Mouse (Mus musculus) kidney, embryonic 16.5 days (tissue): ENCODE data around the gene Ssbp3. TPM values are rescaled to one million over a fixed set of nuclear protein-coding genes. Genes with fewer than 3 reads are reported as not detected.

Source experiments
- ATAC-seq: fragments of 200-750 bp; cut with Nextera tagmentation; 2 replicates; pipeline ENCODE4 v1.8.0; 2017; ENCODE audit warnings: moderate TSS enrichment; ENCODE audit not compliant: low FRiP score, low TSS enrichment
- H3K27ac ChIP-seq: fragments of 300-500 bp; sonication (generic); 2 replicates; pipeline ENCODE4 v1.5.1; 2014; ENCODE audit warnings: low read length
- H3K27me3 ChIP-seq: fragments of 300-500 bp; sonication (generic); 2 replicates; pipeline ENCODE4 v1.6.1; 2014; ENCODE audit warnings: low read length, control low read depth, mixed read lengths; ENCODE audit not compliant: insufficient read depth
- H3K36me3 ChIP-seq: fragments of 300-500 bp; sonication (generic); 2 replicates; pipeline ENCODE4 v1.6.1; 2014; ENCODE audit warnings: low read length, control low read depth, mixed read lengths; ENCODE audit not compliant: insufficient read depth
- H3K4me1 ChIP-seq: fragments of 300-500 bp; sonication (generic); 2 replicates; pipeline ENCODE4 v1.6.1; 2014; ENCODE audit warnings: low read length, control low read depth, mixed read lengths; ENCODE audit not compliant: insufficient read depth
- H3K4me2 ChIP-seq: fragments of 300-500 bp; sonication (generic); replicated peaks from 2 replicates; pipeline ENCODE4 v1.6.1; 2014; ENCODE audit warnings: low read depth, low read length
- H3K4me3 ChIP-seq: fragments of 300-500 bp; sonication (generic); 2 replicates; pipeline ENCODE4 v1.5.1; 2014; ENCODE audit warnings: mild to moderate bottlenecking, low read length
- H3K9ac ChIP-seq: fragments of 300-500 bp; sonication (generic); replicated peaks from 2 replicates; pipeline ENCODE4 v1.6.1; 2014; ENCODE audit warnings: low read length
- H3K9me3 ChIP-seq: fragments of 300-500 bp; sonication (generic); 2 replicates; pipeline ENCODE4 v1.6.1; 2016; ENCODE audit warnings: low read length, control low read depth
- WGBS: fragments of 180-500 bp; shearing (Covaris S2); extraction: QIAGEN DNeasy Blood & Tissue Kit; methylation state at CpG from one replicate; pipeline ENCODE4 v1.1.7; 2014; 5-methylcytosine and 5-hydroxymethylcytosine counted together
- polyA plus RNA-seq: library from polyadenylated mRNA; unstranded; fragments of >200 nt; fragmentation: Nextera tagmentation; extraction: Ambion mirVana; gene quantifications from 2 replicates; pipeline ENCODE4 v1.2.1, GENCODE M21; 2015

Gene Ssbp3
- polyA plus RNA-seq, 1 experiment from 2014 or later = 79.4 TPM

DNA sequence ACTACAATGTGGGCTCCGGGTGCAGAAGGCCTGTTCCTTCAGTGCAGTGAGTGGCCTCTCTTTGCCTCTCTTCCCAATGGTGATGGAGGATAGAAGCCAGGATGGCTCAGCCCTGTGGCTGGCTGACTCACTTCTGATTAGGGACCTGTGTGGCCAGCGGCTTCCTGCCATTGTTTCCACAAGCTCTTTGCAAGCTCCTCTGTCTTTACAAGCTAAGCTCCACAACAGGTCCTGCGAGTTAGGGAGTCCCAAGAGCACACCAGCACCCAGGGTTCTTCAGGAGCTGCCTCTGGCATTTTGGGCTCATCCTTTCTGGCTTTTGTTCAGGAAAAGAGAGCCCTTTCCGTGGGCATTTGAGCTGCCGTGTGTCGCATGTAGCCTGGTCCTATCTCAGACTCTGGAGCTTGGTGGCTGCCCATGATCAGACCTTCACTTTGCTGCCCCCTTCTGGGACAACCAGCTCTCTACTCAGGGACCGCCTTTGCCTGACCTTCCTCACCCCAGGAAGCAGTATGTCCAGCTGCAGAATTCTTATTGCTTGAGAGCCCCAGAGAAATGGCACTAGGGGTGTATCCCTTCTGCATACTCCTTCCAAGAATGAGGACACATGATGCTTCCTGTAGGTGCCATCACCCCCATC, 77.3 kb downstream of the Ssbp3 start:
- Histone ChIP-seq H3K27me3 (no peaks in the 10 kb centered on the region), H3K27ac (peak overlapping the region; percentile 48), H3K9me3 (no peaks in the 10 kb centered on the region), H3K9ac (0 out of 2 replicates have a peak overlapping the region, but pooled peaks have one; percentile 3), H3K36me3 (no peaks in the 10 kb centered on the region), H3K4me1 (peaks cover 52% of the 10 kb centered on the region), H3K4me2 (no peak overlapping the region), H3K4me3 (no peak overlapping the region)
- whole genome bisulfite sequencing = 20% methylated on average over 7 of the region's 7 CpGs
- ATAC-seq = peak; percentile 73

DNA sequence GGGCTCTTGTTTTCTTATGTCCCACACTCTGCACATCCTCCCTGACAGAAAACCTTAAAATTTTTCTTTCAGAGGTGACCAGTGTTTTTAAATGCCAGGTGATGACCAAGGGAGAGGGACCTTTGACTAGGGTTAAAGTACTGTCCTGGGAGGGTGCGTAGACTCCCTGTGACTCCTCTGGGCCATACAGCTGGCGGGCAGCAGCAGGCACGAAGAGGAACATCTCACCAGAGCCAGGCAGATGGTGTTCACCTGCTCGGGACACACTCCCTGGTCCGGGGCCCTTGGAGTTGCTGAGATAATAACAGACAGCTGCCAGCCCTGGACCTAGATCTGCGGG, 78.4 kb downstream of the Ssbp3 start:
- Histone ChIP-seq H3K36me3 (no peaks in the 10 kb centered on the region), H3K9me3 (no peaks in the 10 kb centered on the region), H3K9ac (peak overlapping the region; percentile 23; the same call in 1 of the 2 replicates), H3K4me1 (peaks cover 42% of the 10 kb centered on the region), H3K4me2 (no peak overlapping the region), H3K27ac (peak overlapping the region; percentile 3; the same call in 1 of the 2 replicates), H3K4me3 (no peak overlapping the region), H3K27me3 (no peaks in the 10 kb centered on the region)
- WGBS = 80% methylated on average over 6 of the region's 6 CpGs
- ATAC-seq = no peak

DNA sequence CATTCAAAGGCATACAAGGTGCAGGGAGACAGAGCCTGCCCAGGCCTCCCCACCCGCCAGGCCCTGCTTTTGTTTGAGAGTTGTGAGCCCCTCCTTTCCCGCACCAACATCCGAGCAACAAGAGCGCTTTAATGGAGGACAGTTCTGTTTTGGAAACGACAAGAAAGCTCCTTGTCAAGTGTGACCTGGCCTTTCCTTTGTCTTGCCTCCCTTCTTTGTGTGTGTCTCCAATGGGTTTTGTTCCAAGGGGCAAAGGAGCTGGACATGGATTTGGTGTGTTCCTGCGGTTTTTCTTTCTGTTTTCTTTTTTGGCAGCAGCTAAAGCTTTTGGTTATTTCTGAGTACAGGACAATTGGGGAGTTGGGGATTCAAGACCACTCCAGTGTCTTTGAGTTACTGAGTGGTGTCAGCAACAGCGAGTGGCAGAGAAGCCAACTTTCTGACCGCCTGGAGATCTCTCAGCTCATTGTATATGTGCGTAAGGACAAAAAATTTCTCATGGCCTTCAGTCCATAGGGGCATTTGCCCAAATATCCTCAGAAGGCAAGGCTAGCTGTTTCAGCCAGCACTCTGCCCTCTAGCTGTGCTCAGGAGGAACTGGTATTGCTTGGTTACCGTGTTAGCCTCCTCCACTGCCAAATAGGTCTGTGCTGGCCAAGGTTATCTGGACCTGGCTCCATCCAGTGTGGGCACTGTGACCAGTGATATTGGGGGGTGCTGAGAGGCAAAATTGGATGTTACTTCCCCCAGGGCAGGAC, 78.9 kb downstream of the Ssbp3 start:
- WGBS = 63% methylated on average over 10 of the region's 10 CpGs
- Histone ChIP-seq H3K9me3 (no peaks in the 10 kb centered on the region), H3K27ac (peak overlapping the region; percentile 3; the same call in 1 of the 2 replicates), H3K4me2 (no peak overlapping the region), H3K4me3 (no peak overlapping the region), H3K4me1 (peaks cover 41% of the 10 kb centered on the region), H3K9ac (peak overlapping the region; percentile 23; the same call in 1 of the 2 replicates), H3K36me3 (no peaks in the 10 kb centered on the region), H3K27me3 (no peaks in the 10 kb centered on the region)
- no peak for ATAC-seq

DNA sequence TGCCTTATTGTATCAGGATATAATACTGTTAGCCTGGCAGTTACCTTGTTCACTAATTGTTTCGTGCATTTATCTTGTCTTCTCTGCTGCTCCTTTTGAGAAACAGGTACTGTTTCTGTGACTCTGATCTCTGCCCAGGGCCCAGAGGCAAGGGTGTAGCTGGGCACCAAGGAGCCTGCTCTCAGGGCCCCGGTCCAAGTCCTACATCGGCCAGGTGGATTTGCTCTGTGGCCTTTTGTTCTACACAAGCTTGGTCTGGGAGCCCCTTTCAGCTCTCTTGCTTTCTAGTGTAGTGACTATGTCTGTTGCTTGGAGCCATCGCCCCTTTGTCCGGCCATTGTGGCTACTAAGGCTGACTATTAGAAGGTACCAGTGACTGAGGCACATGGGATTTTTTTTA, 82.6 kb downstream of the Ssbp3 start:
- Histone ChIP-seq H3K9ac (no peak overlapping the region), H3K4me2 (no peak overlapping the region), H3K27me3 (no peaks in the 10 kb centered on the region), H3K36me3 (no peaks in the 10 kb centered on the region), H3K4me3 (no peak overlapping the region), H3K27ac (no peak overlapping the region), H3K9me3 (no peaks in the 10 kb centered on the region), H3K4me1 (peaks cover 21% of the 10 kb centered on the region)
- 95% methylated on average over 5 of the region's 5 CpGs for WGBS
- no peak for ATAC-seq

DNA sequence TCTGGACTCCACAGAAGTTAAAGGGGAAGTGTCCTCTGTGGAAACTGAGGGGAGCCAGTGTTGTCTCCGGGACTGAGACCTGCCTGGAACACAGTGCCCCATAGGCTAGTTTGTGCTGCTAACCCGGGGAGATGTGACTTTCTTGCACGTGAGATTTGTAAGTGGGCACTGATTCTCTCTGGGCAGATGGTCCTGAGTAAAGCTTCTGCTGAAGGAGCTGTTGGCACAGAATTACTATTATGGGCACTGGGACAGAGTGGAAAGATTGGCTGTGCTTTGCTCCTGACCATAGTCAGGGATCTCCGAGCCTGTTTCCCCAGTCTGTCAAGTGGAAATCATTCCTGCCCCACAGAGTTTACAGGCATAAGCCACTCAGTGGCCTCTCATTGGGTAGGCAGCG, 83.8 kb downstream of the Ssbp3 start:
- 78% methylated on average over 5 of the region's 5 CpGs for WGBS
- Histone ChIP-seq H3K36me3 (no peaks in the 10 kb centered on the region), H3K27me3 (no peaks in the 10 kb centered on the region), H3K4me1 (peaks cover 18% of the 10 kb centered on the region), H3K9ac (no peak overlapping the region), H3K27ac (no peak overlapping the region), H3K4me2 (no peak overlapping the region), H3K9me3 (no peaks in the 10 kb centered on the region), H3K4me3 (no peak overlapping the region)
- no peak for ATAC-seq

DNA sequence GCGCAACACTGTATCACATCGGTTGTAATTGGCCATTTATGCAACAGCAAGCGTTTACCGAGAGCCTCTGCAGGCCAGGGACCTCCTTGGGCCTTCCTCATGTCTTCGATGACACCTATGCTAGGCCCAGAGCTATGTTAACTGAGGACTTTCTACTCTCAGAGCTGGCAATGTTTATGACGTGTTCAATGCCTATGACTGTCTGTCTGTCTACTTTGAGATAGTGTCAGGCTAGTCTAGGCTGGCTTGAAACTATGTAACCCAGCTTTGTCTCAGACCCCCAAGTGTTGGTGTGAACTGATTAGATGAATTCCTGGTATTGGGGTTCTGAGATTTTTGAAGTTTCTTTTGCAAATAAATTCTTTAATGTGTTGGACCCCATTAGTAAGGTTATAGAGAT, 84.6 kb downstream of the Ssbp3 start:
- H3K27ac ChIP-seq = no peak overlapping the region
- H3K4me1 ChIP-seq = peaks cover 18% of the 10 kb centered on the region
- H3K4me3 ChIP-seq = no peak overlapping the region
- no peaks in the 10 kb centered on the region for H3K27me3 ChIP-seq
- H3K4me2 ChIP-seq = no peak overlapping the region
- no peak for ATAC-seq
- H3K36me3 ChIP-seq = no peaks in the 10 kb centered on the region
- H3K9me3 ChIP-seq = no peaks in the 10 kb centered on the region
- 82% methylated on average over 6 of the region's 6 CpGs for WGBS
- H3K9ac ChIP-seq = no peak overlapping the region

DNA sequence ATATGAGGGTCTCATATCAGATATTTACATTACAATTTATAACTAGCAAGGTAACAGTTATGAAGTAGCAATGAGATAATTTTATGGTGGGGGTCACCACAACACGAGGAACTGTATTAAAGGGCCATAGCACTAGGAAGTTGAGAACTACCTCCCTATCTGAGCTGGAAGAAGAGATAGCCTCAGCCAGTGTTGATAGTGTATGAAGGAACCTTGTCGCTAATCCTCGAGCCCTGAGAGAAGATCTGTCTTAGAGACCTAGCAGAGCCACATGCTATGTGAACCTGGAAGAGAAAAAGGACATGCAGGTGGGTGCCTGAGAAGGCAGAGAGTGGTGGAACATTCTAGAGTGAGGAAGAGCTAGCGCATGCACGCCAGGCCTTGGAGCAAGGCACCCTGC, 85.0 kb downstream of the Ssbp3 start:
- Histone ChIP-seq H3K27ac (no peak overlapping the region), H3K4me2 (no peak overlapping the region), H3K4me1 (peaks cover 21% of the 10 kb centered on the region), H3K36me3 (no peaks in the 10 kb centered on the region), H3K9ac (no peak overlapping the region), H3K9me3 (no peaks in the 10 kb centered on the region), H3K4me3 (no peak overlapping the region), H3K27me3 (no peaks in the 10 kb centered on the region)
- no peak for ATAC-seq
- 83% methylated on average over 5 of the region's 5 CpGs for WGBS

DNA sequence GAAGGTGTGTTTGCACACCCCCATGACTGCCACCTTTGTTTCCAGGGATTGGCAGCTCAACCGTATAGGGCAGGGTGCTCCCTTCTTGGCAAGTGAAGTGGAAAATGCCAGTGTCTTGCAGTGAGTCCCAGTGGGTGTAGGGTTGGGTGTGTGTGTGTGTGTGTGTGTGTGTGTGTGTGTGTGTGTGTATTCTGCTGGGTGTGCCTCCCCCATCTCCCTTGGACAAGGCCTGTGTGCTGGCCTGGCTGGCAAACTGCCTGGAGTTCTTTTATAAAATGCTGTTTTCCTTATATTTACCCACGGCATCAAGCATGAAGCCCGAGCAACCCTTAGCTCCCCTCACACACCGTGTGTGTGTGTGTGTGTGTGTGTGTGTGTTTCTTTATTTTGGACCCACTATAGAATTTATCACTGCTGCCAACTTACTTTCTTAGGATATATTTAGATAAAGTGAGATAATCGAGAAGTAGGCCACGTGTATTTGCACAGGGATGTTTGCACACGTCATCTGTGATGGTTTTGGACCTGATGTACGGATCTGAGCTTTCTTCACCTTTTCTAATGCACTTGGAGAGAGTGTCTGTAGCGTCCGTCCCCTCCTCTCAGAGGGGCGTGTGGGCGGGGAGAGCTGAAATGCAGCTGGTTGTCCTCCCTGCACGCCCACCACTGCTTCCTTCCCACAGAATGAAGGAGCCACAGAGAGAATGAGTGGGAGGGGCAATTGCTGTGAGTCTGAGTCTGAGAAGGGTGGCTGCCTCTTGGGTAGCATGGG, 86.0 kb downstream of the Ssbp3 start:
- no peaks in the 10 kb centered on the region for H3K27me3 ChIP-seq
- H3K4me3 ChIP-seq = no peak overlapping the region
- H3K4me2 ChIP-seq = no peak overlapping the region
- peaks cover 28% of the 10 kb centered on the region for H3K4me1 ChIP-seq
- no peak overlapping the region for H3K27ac ChIP-seq
- H3K36me3 ChIP-seq = no peaks in the 10 kb centered on the region
- no peaks in the 10 kb centered on the region for H3K9me3 ChIP-seq
- ATAC-seq = peak; percentile 57; the same call in 1 of the 2 replicates
- H3K9ac ChIP-seq = no peak overlapping the region
- WGBS = 20% methylated on average over 13 of the region's 13 CpGs

DNA sequence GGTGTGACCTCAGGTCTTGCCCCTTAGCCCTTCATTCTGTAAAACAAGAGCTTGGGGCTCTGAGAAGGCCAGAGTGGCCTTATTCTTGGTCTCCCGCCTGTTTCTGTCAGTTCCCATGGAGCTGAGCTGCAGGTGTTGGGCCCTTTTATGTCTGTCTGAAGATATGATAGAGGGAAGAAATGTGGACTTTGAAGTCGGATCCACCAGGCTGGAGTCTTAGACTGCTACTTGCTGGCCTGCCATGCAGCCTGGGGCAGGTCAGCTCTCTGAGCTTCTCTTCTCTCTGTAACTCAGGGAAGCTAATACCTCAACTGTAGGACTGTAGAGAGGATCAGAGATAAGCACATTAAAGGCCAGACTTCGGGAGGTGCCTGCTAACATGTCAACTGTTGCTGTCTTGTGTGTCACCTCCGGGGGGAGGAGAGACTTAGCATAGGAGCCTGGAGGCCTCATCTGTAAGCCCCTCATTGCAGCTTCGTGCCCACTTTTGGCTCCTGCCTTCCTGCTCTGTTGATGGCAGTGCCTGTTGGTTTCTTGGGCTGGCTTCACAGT, 90.8 kb downstream of the Ssbp3 start:
- H3K9ac ChIP-seq = peak overlapping the region; percentile 15; the same call in 1 of the 2 replicates
- no peaks in the 10 kb centered on the region for H3K36me3 ChIP-seq
- no peak for ATAC-seq
- peaks cover 32% of the 10 kb centered on the region for H3K4me1 ChIP-seq
- 47% methylated on average over 5 of the region's 5 CpGs for WGBS
- no peaks in the 10 kb centered on the region for H3K27me3 ChIP-seq
- no peak overlapping the region for H3K4me3 ChIP-seq
- H3K4me2 ChIP-seq = no peak overlapping the region
- no peak overlapping the region for H3K27ac ChIP-seq
- no peaks in the 10 kb centered on the region for H3K9me3 ChIP-seq
